Mouse (Mus musculus) inflammation-experienced regulatory T-cells, adult 6 months (primary cell): ENCODE data around the gene Thtpa. TPM values are rescaled to one million over a fixed set of nuclear protein-coding genes. Genes with fewer than 3 reads are reported as not detected.
A peak's percentile ranks its signal among the peaks of the same experiment; 100 is the strongest.

Experiments used
- ATAC-seq: one replicate; pipeline ENCODE4 v1.8.0; 2017
- polyA plus RNA-seq, 3 experiments: library from polyadenylated mRNA; unstranded; fragments of 100-300 nt; shearing (Covaris generic); gene quantifications; one replicate each; pipeline ENCODE4 v1.2.1; 2017

The Thtpa gene
- polyA plus RNA-seq, result 10 to 100 TPM in 1 of 3 experiments, 1 to 10 TPM in 2; 7.8 to 12.1 (median 9.3) TPM

GRCm38 (mm10) chr14:55094704-55095231 is at the start of gene Thtpa:
TSS of gene Thtpa (plus strand) at chr14:55094784.
- ATAC-seq, result peak; percentile 30

GRCm38 (mm10) chr14:55047971-55048531 is 46.5 kb upstream of the Thtpa start:
- ATAC-seq, result no peak

- no peak for ATAC-seq
Observed at GRCm38 (mm10) chr14:55052496-55052895, 42.1 kb upstream of the Thtpa start.

- ATAC-seq, result no peak
Observed at GRCm38 (mm10) chr14:55053050-55053449, 41.5 kb upstream of the Thtpa start.

- no peak for ATAC-seq
Observed at GRCm38 (mm10) chr14:55053708-55054190, 40.8 kb upstream of the Thtpa start.

- no peak for ATAC-seq
Observed at GRCm38 (mm10) chr14:55054191-55054749, 40.3 kb upstream of the Thtpa start.

- ATAC-seq, result no peak
Observed at GRCm38 (mm10) chr14:55055167-55055834, 39.3 kb upstream of the Thtpa start.

- no peak for ATAC-seq
Observed at GRCm38 (mm10) chr14:55059009-55059408, 35.6 kb upstream of the Thtpa start.

GRCm38 (mm10) chr14:55059931-55060330 is 34.7 kb upstream of the Thtpa start:
- ATAC-seq, result no peak

- ATAC-seq, result no peak
Observed at GRCm38 (mm10) chr14:55061845-55062244, 32.7 kb upstream of the Thtpa start.

GRCm38 (mm10) chr14:55062626-55063025 is 32.0 kb upstream of the Thtpa start:
- ATAC-seq, result peak; percentile 46

- no peak for ATAC-seq
Observed at GRCm38 (mm10) chr14:55063117-55063516, 31.5 kb upstream of the Thtpa start.

GRCm38 (mm10) chr14:55063581-55064381 is 30.8 kb upstream of the Thtpa start:
- ATAC-seq, result no peak

GRCm38 (mm10) chr14:55064481-55065370 is 29.9 kb upstream of the Thtpa start:
- no peak for ATAC-seq

- no peak for ATAC-seq
Observed at GRCm38 (mm10) chr14:55065391-55065790, 29.2 kb upstream of the Thtpa start.

GRCm38 (mm10) chr14:55066042-55066441 is 28.5 kb upstream of the Thtpa start:
- no peak for ATAC-seq

GRCm38 (mm10) chr14:55071756-55072155 is 22.8 kb upstream of the Thtpa start:
- ATAC-seq, result no peak

- ATAC-seq, result no peak
Observed at GRCm38 (mm10) chr14:55074416-55074815, 20.2 kb upstream of the Thtpa start.

GRCm38 (mm10) chr14:55076224-55076623 is 18.4 kb upstream of the Thtpa start:
- ATAC-seq, result no peak

GRCm38 (mm10) chr14:55076956-55077355 is 17.6 kb upstream of the Thtpa start:
- no peak for ATAC-seq

- no peak for ATAC-seq
Observed at GRCm38 (mm10) chr14:55077481-55078365, 16.9 kb upstream of the Thtpa start.
